Mouse (Mus musculus): ENCODE results near the gene Zfp541.

Gene Zfp541

GRCm38 (mm10) chr7:16061219-16062098 is at the start of gene Zfp541:
Zfp541 (plus strand) TSS chr7:16061814.
- DNase-seq (ENCODE audit: low read depth, low spot score), result no peak

GRCm38 (mm10) chr7:16012576-16013263 is 48.9 kb upstream of the Zfp541 start:
- no peak for DNase-seq (ENCODE audit: low read depth, low spot score)

- no peak for DNase-seq (ENCODE audit: low read depth, low spot score)
These were observed 47.8 kb upstream of the Zfp541 start for GRCm38 (mm10) chr7:16013722-16014275.

- no peak for DNase-seq (ENCODE audit: low read depth, low spot score)
These were observed 47.0 kb upstream of the Zfp541 start for GRCm38 (mm10) chr7:16014521-16015175.

DNA sequence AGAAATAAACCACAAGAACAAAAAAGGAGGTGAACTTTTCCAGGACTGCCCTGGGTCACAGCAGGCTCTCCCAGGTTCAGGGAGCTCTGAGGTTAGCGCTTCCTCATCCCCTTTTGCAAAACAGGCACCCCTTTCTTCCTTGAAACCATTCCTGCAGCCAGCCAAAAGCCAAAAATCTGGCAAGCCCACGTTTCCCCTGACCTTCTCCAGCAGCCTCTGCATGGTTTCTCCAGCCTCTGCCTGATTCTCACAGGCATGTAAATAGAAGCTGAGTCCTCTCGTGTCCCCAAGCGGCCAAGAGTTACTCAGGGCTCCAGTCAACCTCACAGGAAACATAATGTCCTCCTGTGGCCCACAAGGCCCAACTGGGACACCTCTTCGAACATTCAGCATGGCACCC is 46.2 kb upstream of the Zfp541 start:
- no peak for DNase-seq (ENCODE audit: low read depth, low spot score)

DNA sequence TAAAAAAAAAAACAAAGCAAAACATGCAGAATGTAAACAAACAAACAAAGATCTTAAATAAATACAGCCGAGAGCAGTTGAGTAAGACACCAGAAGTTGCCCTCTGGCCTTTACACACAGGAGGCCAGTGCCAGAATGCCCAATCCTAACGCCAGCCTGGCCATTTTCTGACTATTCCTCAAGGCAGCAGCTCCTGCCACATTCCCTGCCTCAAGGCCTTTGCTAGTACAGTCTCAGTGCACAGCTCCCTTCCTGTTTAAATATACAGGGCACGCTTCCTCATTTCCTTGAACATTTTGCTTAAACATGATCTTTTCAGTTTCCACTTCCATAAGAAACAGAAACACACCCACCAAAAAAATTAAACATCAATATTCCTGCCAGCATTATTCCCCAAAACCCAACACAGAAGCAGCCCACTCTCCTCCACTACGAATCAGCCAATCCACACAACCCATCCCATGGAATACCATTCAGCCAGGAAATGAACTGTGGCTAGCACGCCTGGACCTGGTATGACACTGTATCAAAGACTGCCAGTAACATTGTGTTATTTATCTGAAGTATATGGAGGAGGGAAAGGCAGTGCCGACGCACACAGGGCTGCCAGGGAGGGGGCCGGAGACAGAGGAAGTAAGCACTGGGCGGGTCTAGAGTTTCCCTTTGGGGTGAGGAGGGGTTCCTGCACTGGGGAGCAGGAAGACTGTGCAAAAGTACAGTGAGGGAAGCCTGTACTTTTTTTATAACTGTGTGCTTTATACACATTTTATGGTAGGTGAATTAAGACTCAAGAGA is 43.4 kb upstream of the Zfp541 start:
- no peak for DNase-seq (ENCODE audit: low read depth, low spot score)

DNA sequence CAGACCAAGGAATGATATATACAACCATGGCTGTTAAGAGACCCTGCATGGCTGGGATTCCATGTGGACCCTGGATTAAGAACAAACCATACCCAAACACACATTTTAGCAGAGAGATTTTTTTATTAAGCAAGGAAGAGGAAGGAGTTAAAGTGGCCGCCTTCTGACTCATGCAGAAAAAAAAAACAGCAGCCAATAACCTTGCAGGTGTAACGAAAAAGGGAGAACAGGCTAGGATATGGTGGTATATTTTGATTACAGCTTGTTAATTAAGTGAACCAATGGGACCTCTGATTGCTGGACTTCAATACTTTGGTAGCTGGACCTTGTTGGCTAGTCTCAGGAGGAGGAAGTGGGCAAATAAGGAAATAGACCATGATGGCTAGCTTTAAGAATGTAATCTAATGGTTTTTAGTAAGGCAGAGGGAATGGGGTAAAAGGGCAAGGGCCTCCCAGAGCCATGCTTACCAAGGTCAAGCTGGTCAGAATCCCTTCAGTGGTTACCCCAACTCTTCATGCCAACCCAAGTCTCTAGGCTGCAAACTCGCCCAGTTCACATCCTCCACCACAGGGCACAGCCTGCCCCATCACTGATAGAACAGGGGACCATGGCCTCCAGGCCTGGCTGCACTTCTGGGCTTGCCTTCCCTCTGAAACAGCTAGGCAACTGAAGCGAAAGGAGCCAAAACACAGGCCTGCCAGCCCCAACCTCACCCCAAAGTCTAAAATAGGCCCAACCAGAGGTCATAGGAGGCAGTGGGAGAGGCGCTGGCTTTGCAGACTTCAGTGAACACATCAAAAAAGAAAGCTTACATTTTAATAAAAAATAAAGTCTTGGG is 42.1 kb upstream of the Zfp541 start:
- no peak for DNase-seq (ENCODE audit: low read depth, low spot score)

DNA sequence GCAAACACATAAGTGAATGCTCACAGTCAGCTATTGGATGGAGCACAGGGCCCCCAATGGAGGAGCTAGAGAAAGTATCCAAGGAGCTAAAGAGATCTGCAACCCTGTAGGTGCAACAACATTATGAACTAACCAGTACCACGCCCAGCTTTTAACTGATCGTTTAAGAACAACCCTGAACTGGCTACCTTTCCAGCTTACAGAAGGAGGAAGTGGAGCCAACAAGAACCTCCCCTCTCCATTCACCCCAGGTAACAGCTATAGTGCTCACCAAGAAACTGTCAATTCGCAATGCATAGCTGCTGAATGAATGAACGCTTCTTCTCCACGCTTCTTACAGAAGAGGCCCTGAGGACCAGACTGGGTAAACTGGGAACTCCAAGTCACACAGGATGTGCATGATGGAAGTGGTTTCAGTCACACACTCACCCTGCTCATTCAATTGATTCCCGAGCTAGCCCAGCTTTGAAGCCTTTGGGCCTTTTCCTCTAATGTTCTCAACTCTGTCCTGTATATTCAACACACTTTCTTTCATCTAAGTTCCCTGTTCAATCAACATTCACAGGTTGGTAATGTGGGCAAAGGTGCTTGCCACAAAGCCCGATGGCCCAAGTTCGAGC is 36.9 kb upstream of the Zfp541 start:
- DNase-seq (ENCODE audit: low read depth, low spot score), result no peak

DNA sequence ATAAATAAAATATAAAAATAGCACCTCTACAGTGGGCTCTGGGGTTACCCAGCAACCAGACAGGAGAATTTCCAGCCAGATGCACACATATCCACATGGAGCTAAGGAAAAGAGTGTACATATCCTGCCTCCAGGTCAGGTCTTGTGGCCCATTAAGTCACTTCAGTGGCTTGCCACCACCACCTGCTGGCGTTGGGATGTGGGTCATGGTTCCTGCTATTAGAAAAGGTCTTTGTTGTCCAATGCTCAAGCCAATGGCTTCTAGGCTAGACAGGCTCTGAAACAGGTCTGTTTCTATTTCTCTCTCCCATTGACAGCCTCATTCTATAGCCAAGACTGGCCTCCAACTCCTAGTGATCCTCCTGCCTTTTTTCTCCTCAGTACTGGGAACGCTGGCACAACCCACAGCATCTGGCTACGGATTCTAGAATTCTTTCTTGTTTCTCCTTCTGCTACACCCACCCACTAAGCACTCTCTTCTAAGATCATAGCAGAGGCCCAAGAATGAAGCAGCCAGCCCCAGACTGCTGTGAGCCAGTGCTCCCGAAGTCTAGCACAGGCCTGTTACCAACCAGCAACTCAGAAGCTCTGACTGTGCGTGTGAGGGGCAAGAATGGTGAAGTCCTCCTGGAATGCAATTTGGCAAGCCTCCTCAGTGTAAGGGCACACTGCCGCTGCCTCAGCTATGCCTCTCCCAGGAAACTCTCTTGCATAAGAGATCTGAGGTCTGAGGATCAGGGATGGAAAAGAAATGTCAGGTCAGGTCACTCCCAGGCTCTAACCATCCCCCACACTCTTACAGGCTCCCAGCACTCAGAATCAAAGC is 33.3 kb upstream of the Zfp541 start:
- DNase-seq (ENCODE audit: low read depth, low spot score), result no peak

GRCm38 (mm10) chr7:16031072-16031471 is 30.5 kb upstream of the Zfp541 start:
- no peak for DNase-seq (ENCODE audit: low read depth, low spot score)

DNA sequence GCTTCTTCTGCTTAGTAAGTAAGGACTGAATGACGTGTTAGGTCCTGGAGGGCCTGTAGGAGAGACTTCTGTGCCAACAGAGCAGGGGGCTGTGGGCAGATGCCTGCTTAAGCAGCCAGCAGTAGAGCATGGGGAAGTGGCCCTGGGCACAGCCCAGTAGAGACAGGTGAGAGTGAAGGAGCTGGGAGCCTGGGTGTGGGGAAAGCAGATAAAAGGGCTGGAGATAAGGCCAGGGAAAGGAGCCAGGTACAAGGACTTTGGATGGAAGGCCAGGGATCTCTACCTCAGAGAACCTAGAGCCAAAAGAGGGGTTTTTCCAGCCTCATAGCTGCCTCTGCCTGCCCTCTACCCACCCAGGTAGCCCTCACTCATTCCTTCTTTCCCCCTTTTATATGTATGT is 28.6 kb upstream of the Zfp541 start:
- no peak for DNase-seq (ENCODE audit: low read depth, low spot score)

GRCm38 (mm10) chr7:16033580-16034461 is 27.8 kb upstream of the Zfp541 start:
- DNase-seq (ENCODE audit: low read depth, low spot score), result no peak

DNA sequence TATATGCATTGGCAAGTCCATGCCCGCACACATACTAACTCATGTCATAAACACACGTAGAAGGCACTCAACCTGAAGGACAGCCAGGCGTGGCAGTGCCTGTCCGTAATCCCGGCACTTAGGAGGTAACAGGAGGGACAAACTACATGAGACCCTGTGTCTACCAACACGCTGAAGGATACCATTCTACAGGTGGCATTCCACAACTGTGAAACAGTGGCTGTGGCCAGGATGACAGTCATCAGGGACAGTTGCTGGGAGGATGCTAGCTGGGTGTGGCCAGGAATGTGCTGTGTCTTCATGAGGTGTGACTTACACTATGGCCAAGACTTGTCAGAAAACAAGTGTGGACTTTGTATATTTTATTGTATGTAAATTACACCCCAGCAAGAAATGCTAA is 24.6 kb upstream of the Zfp541 start:
- DNase-seq (ENCODE audit: low read depth, low spot score), result no peak

DNA sequence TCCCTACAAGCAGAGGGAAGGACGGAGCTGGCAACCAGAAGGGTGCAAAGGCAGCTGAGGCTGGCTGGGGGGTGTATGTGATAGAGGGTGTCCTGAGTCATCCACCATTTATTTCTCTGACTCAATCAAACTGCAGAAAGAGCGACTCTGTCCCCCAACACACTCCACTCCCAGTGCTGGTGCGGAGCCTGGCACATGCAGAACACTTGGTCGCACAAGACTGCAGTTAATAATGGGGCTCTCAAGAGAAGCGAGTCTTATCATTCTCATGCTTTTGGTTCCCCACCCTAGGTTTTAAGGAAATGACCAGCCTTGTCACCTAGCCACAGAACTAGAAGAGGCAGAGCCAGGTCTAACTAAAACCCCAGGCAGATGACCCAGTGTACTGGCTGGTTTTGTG is 22.3 kb upstream of the Zfp541 start:
- no peak for DNase-seq (ENCODE audit: low read depth, low spot score)

DNA sequence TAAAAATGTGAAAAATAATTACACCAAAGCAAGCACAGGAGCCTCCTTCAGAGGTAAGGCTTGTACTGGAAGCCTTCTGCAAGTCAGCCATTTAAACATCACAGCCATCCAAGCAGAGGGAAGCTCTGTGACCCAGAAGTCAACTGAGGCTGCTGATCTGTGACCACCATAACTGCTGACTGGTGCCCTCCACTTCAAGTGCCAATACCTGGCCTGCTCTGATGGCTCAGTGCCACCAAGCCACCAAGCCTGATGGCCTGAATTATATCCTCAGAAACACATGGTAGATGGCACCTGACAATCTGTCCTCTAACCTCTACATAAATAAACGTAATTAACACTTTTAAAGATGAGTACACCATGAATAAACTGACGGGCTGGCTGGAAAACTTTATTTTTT is 20.4 kb upstream of the Zfp541 start:
- DNase-seq (ENCODE audit: low read depth, low spot score), result no peak

GRCm38 (mm10) chr7:16042850-16043775 is 18.5 kb upstream of the Zfp541 start:
- no peak for DNase-seq (ENCODE audit: low read depth, low spot score)

GRCm38 (mm10) chr7:16043861-16044435 is 17.7 kb upstream of the Zfp541 start:
- no peak for DNase-seq (ENCODE audit: low read depth, low spot score)

All from WW6 (cell line).